Mouse (Mus musculus): ENCODE measurements around the gene Serpina5. TPM values are rescaled to one million over a fixed set of nuclear protein-coding genes. Genes with fewer than 3 reads are reported as not detected.

Gene Serpina5
- polyA plus RNA-seq (2016; fragmentation: Nextera tagmentation; extraction: Ambion mirVana), result not detected in 2 replicates

DNA sequence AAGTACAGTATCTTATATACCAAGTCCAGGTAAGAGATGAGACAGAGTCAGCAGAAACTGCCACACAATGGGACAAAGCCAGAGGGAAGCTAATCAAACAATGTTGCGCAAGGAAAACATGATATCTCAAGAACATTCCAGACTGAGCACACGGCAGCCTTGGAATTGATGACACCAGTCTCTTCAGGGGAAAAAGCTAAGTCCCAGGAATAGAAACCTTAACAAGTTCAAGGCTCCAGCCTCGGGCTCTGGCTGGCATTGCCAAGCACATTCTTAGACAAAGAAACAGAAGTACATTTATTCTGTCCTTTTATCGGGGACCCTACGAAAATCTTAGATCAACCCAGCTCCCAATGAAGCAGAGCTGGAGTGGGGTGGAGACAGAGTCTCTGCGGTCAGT lies at the start of gene Serpina5:
Gene Serpina5 (plus strand): TSS at position 346 of the 400 bp plus-strand sequence.
- no peaks in the 10 kb centered on the region for H3K4me1 ChIP-seq
- DNase-seq (ENCODE audit: extremely low spot score, low spot score), result no peak
- H3K9me3 ChIP-seq, result 0 out of 2 replicates have a peak, but pooled peaks cover 4% of the 10 kb centered on the region
- no peak within 1 kb of the TSS for H3K4me3 ChIP-seq
- no peaks in the 10 kb centered on the region for H3K36me3 ChIP-seq (replicated peaks)
- WGBS, result 94% methylated on average over 6 of the region's 6 CpGs
- H3K27ac ChIP-seq, result no peak within 1 kb of the TSS
- no peaks in the 10 kb centered on the region for H3K27me3 ChIP-seq (ENCODE audit: poor library complexity, severe bottlenecking)

DNA sequence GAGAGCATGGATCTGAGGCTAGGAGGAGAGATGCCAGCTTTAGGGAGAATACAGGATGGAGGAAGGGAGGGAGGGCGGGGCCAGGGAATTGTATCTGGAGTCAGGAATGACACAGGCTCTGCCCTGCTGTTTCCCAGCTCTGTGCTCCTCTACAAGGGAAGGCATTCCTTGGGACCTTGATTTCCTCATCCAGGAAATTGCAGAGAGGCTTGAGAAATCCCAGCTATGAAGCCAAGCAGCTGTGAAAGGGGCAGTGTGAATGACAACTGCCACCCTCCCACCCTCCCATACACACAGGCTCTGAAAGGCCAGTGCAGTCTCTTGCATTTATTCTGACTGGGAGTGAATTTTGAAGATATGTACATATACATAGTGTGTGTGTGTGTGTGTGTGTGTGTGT lies 46.9 kb upstream of the Serpina5 start:
- no peak for DNase-seq (ENCODE audit: extremely low spot score, low spot score)
- Histone ChIP-seq H3K36me3 (replicated peaks) (no peaks in the 10 kb centered on the region), H3K9me3 (no peaks in the 10 kb centered on the region), H3K4me1 (no peaks in the 10 kb centered on the region), H3K4me3 (no peak overlapping the region), H3K27ac (no peak overlapping the region), H3K27me3 (ENCODE audit: poor library complexity, severe bottlenecking) (no peaks in the 10 kb centered on the region)
- 50% methylated on average over 1 of the region's 1 CpGs for WGBS

DNA sequence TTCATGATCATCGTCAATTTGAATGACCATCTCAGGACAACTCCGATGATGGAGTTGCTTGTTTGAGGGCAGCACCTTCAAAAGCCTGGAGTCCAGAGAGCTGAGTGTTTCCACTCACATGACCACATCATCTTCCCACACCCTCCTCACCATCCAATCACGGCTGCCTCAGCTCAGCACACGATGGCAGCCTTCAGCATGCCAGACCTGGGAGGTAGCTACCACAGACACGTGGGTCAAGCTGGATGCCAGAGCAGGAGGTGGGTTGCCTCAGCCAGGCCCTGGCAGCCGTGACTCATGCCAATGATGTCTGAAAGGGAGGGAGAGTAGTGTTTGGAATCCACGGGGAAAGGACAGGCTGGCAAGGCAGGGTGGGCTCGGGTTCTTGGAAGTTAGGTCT lies 45.2 kb upstream of the Serpina5 start:
- Histone ChIP-seq H3K27ac (no peak overlapping the region), H3K4me3 (no peak overlapping the region), H3K36me3 (replicated peaks) (no peaks in the 10 kb centered on the region), H3K27me3 (ENCODE audit: poor library complexity, severe bottlenecking) (no peaks in the 10 kb centered on the region), H3K4me1 (no peaks in the 10 kb centered on the region), H3K9me3 (no peaks in the 10 kb centered on the region)
- 88% methylated on average over 8 of the region's 8 CpGs for WGBS
- no peak for DNase-seq (ENCODE audit: extremely low spot score, low spot score)

DNA sequence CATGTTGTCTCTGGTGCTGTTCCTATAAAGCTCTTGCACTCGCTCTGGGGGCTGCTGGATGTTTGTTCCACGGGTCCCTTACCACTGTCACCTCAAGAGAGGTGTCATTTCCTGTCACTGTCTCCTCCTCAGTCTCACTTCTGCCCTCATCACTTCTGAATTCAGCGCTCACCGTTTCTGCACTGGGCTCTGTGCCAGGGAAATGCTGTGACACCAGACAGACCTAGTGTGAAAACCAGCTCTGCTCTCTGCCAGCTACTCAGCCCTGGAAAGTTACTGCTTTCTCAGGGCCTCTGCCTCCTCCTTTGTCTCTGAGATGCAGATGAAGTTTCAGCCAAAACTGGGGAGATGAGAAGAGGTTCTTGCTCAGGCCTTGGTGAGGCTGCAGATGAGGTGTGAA lies 43.9 kb upstream of the Serpina5 start:
- Histone ChIP-seq H3K9me3 (no peaks in the 10 kb centered on the region), H3K27me3 (ENCODE audit: poor library complexity, severe bottlenecking) (no peaks in the 10 kb centered on the region), H3K4me1 (no peaks in the 10 kb centered on the region), H3K36me3 (replicated peaks) (no peaks in the 10 kb centered on the region), H3K27ac (no peak overlapping the region), H3K4me3 (no peak overlapping the region)
- 77% methylated on average over 4 of the region's 4 CpGs for WGBS
- no peak for DNase-seq (ENCODE audit: extremely low spot score, low spot score)

DNA sequence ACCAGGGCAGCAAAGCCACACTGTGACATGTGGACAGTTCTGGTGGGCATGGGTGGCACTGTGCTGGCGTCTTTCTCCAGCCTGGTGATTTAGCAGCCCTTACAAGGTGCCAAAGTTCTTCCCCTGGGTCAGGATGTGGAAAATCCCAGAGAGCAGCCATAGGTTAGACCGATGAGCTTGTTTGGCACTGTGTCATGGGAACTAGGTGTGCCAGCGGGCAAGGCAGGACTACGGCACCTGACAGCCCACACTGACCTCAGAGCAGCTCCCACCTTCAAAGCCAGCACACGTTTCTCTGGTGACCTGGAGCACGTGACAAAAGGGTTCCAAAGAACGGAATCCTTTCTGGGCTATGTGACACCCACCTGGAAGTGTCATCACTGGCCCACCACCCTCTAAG lies 43.4 kb upstream of the Serpina5 start:
- no peaks in the 10 kb centered on the region for H3K36me3 ChIP-seq (replicated peaks)
- no peak overlapping the region for H3K4me3 ChIP-seq
- H3K4me1 ChIP-seq, result no peaks in the 10 kb centered on the region
- 88% methylated on average over 7 of the region's 7 CpGs for WGBS
- no peak overlapping the region for H3K27ac ChIP-seq
- no peaks in the 10 kb centered on the region for H3K27me3 ChIP-seq (ENCODE audit: poor library complexity, severe bottlenecking)
- H3K9me3 ChIP-seq, result no peaks in the 10 kb centered on the region
- no peak for DNase-seq (ENCODE audit: extremely low spot score, low spot score)

DNA sequence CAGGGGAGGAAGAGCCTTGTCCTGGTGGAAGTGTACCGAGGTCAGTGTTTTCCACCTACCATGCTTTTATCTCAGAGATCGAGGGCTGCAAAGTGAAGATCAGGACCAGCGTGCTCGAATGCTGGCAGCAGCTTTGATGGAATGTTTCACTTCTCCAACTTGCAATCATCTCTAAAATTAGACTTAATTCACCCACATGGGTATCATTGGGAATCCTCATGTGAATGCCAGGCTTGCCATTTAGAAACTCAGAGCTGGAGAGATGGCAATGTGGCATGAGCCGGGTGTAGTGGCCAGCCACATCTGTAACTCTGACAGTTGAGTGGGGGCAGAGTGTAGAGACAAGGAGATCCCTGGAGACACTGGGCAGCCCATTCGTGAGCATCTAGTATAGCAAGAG lies 40.8 kb upstream of the Serpina5 start:
- Histone ChIP-seq H3K9me3 (no peaks in the 10 kb centered on the region), H3K27ac (no peak overlapping the region), H3K27me3 (ENCODE audit: poor library complexity, severe bottlenecking) (no peaks in the 10 kb centered on the region), H3K4me1 (no peaks in the 10 kb centered on the region), H3K4me3 (no peak overlapping the region), H3K36me3 (replicated peaks) (no peaks in the 10 kb centered on the region)
- WGBS, result 85% methylated on average over 6 of the region's 6 CpGs
- DNase-seq (ENCODE audit: extremely low spot score, low spot score), result no peak

DNA sequence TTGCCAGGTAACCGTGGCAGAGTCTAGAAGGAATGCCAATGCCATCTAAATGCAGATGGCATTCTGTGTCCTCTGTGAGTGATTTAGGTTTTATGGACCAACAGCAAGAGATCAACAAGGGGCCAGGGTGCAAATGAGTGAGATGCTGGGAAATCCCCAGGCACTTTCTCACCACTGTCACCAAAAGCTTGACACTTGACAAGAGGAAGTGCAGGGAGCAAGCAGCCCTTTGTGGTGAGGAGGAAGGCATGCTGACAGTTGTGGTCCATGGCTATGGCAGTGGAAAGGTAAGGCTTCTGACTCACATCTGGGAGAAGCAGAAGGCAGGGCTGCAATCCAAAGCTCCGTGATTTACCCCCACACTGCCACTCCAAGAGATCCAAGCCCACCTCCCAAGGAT lies 39.1 kb upstream of the Serpina5 start:
- no peaks in the 10 kb centered on the region for H3K9me3 ChIP-seq
- H3K36me3 ChIP-seq (replicated peaks), result no peaks in the 10 kb centered on the region
- H3K27me3 ChIP-seq (ENCODE audit: poor library complexity, severe bottlenecking), result no peaks in the 10 kb centered on the region
- WGBS, result 73% methylated on average over 2 of the region's 2 CpGs
- no peaks in the 10 kb centered on the region for H3K4me1 ChIP-seq
- H3K4me3 ChIP-seq, result no peak overlapping the region
- no peak overlapping the region for H3K27ac ChIP-seq
- no peak for DNase-seq (ENCODE audit: extremely low spot score, low spot score)

DNA sequence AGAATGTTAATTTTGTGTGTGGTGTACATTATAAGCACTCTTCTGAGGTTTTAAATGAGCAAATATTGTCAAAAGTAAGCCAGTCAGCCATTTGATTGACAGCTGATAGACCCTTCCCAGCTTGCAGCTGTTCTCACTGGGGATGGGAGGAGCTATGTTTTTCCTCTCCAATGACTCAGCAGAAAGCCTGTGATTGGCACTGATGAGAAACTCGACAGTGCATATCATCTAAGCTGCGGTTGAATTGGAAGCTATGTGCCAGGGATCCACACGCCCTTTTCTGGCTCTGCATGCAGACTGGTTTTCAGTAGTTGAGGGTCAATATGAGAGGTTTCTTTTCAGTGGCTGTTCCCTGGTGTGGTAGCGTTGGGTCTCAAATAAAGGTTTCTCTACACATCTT lies 36.4 kb upstream of the Serpina5 start:
- no peaks in the 10 kb centered on the region for H3K27me3 ChIP-seq (ENCODE audit: poor library complexity, severe bottlenecking)
- no peak overlapping the region for H3K27ac ChIP-seq
- H3K36me3 ChIP-seq (replicated peaks), result no peaks in the 10 kb centered on the region
- H3K4me3 ChIP-seq, result no peak overlapping the region
- 67% methylated on average over 4 of the region's 4 CpGs for WGBS
- H3K4me1 ChIP-seq, result no peaks in the 10 kb centered on the region
- H3K9me3 ChIP-seq, result no peaks in the 10 kb centered on the region
- no peak for DNase-seq (ENCODE audit: extremely low spot score, low spot score)

DNA sequence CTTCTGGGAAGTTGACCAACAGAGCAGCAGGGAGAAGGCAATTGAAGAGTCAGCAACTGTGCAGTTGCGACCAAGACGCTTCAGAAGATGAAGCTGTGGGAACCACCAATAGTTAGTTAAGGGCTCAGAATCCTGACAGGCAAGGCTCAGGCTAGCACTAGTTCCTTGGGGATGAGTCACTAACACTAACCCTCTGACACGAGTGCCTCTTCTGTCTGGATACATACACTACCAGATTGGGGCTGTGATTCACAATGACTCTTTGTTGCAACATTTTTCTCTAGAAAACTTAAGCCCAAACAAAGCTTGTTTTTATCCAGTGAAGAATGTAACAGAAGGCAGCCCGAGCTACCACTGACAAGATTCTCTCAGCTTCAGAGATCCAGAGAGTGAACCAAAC lies 35.9 kb upstream of the Serpina5 start:
- Histone ChIP-seq H3K4me3 (no peak overlapping the region), H3K27me3 (ENCODE audit: poor library complexity, severe bottlenecking) (no peaks in the 10 kb centered on the region), H3K9me3 (no peaks in the 10 kb centered on the region), H3K36me3 (replicated peaks) (no peaks in the 10 kb centered on the region), H3K27ac (no peak overlapping the region), H3K4me1 (no peaks in the 10 kb centered on the region)
- 81% methylated on average over 4 of the region's 4 CpGs for WGBS
- DNase-seq (ENCODE audit: extremely low spot score, low spot score), result no peak

DNA sequence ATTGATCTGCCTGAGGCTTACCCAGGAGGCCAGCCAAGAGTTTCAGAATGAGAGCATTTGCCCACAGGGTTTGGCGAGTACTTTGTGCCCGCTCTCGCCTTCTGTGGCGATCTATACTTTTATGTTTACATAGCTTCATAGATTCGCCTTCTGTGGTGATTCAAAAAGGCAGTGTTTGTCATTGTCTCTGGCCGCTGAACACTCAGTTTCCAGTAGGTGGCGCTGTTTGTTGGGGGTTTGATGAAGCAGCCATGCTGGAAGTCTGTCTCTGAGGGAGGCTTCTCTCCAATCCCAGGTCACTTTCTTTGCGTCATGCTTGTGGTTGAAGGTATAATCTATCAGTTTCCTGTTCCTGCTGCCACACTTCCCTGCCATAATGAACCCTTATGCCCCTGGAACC lies 34.7 kb upstream of the Serpina5 start:
- Histone ChIP-seq H3K9me3 (no peaks in the 10 kb centered on the region), H3K27me3 (ENCODE audit: poor library complexity, severe bottlenecking) (no peaks in the 10 kb centered on the region), H3K36me3 (replicated peaks) (no peaks in the 10 kb centered on the region), H3K4me1 (no peaks in the 10 kb centered on the region), H3K27ac (peak overlapping the region; percentile 62), H3K4me3 (no peak overlapping the region)
- peak; percentile 72 for DNase-seq (ENCODE audit: extremely low spot score, low spot score)
- 25% methylated on average over 8 of the region's 8 CpGs for WGBS

DNA sequence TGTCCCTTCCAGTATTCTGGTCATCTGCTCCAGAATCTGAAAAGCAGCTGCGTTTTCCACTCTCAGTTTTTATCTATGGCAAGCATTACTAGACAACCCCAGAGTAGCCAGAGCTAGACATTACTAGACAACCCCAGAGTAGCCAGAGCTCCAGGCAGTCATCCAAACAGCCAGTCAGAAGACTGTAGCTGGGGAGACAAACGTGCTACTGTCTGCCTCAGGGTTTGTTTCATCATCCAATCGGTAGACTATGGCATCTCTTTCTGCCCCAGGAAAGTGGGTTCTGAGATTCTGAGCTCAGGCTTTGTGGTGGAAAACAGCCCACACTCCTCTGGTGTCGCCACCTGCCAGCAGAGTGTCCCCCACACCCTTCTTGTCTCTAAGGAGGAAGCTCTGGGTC lies 33.4 kb upstream of the Serpina5 start:
- no peak overlapping the region for H3K4me3 ChIP-seq
- 47% methylated on average over 4 of the region's 4 CpGs for WGBS
- no peaks in the 10 kb centered on the region for H3K9me3 ChIP-seq
- no peaks in the 10 kb centered on the region for H3K36me3 ChIP-seq (replicated peaks)
- no peaks in the 10 kb centered on the region for H3K27me3 ChIP-seq (ENCODE audit: poor library complexity, severe bottlenecking)
- H3K4me1 ChIP-seq, result no peaks in the 10 kb centered on the region
- no peak for DNase-seq (ENCODE audit: extremely low spot score, low spot score)
- no peak overlapping the region for H3K27ac ChIP-seq

DNA sequence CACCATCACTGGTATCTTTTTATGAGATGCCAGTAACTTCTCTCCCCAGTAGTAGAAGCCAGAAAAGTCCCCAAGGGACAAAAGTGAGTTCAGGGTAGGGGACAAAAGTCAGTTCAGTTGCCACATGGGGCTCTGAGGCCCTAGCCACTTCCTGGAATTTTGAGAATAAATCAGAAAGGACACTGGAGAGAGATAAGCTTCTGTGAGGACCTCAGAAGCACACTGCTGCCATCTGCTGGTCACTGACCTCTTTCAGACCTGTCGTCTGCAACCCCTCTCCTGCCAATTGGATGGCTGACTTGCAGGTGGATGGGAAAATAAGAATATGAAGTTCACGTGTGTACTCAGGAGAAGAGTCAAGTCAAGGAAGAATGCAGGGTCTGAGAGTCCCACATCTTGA lies 31.3 kb upstream of the Serpina5 start:
- WGBS, result 8% methylated on average over 2 of the region's 2 CpGs

DNA sequence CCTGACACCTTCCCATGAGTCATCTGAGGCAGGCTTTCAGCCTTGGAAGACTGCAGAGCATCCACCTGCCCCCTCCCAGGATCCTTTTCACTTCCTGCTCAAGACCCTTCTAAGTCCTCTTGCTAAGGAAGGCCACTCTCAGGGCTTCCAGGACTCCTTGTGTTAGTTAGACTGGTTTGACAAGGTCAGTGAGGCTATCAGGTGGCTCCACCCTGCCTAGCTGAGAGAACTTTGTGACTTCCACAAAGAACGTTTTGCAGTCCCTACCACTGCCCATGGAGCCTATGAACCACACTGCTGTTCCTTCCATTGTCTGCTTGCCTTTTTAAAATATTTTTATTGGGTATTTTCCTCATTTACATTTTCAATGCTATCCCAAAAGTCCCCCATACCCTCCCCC lies 29.2 kb upstream of the Serpina5 start:
- Histone ChIP-seq H3K27ac (no peak overlapping the region), H3K4me3 (no peak overlapping the region), H3K9me3 (no peaks in the 10 kb centered on the region), H3K27me3 (ENCODE audit: poor library complexity, severe bottlenecking) (no peaks in the 10 kb centered on the region), H3K4me1 (no peaks in the 10 kb centered on the region), H3K36me3 (replicated peaks) (no peaks in the 10 kb centered on the region)
- 57% methylated on average over 1 of the region's 1 CpGs for WGBS
- no peak for DNase-seq (ENCODE audit: extremely low spot score, low spot score)

More for the DNA sequence above, 31.3 kb upstream of the Serpina5 start:
- no peaks in the 10 kb centered on the region for H3K4me1 ChIP-seq
- no peak overlapping the region for H3K4me3 ChIP-seq
- H3K27ac ChIP-seq, result no peak overlapping the region
- no peaks in the 10 kb centered on the region for H3K9me3 ChIP-seq
- no peaks in the 10 kb centered on the region for H3K27me3 ChIP-seq (ENCODE audit: poor library complexity, severe bottlenecking)
- no peaks in the 10 kb centered on the region for H3K36me3 ChIP-seq (replicated peaks)
- DNase-seq (ENCODE audit: extremely low spot score, low spot score), result peak; percentile 53

DNA sequence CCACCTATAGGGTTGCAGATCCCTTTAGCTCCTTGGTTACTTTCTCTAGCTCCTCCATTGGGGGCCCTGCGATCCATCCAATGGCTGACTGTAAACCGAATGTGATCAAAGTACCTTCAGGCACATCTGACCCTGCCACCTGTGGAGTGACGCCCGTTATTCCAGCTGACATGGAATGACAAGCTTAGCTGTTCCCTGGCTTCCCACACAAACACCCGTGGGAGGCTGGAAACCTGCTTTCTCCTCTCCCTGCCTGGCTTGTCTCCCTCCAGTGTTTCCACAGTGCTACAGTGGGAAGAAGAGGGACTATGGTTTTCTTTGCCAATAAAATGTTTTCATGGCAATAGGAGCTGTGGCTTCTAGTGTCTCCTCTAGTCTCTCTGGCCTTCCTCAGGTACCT lies 28.6 kb upstream of the Serpina5 start:
- no peaks in the 10 kb centered on the region for H3K9me3 ChIP-seq
- no peaks in the 10 kb centered on the region for H3K27me3 ChIP-seq (ENCODE audit: poor library complexity, severe bottlenecking)
- no peak for DNase-seq (ENCODE audit: extremely low spot score, low spot score)
- H3K4me1 ChIP-seq, result no peaks in the 10 kb centered on the region
- WGBS, result 71% methylated on average over 5 of the region's 5 CpGs
- H3K27ac ChIP-seq, result no peak overlapping the region
- H3K4me3 ChIP-seq, result no peak overlapping the region
- no peaks in the 10 kb centered on the region for H3K36me3 ChIP-seq (replicated peaks)
